Mouse (Mus musculus): ENCODE data around the gene Rcbtb2.
"Not testable (repeated sequence)": the region's sequence is repeated elsewhere in the genome, so short reads cannot be mapped to it uniquely, and the experiment has no call there.

GRCm38 (mm10) chr14:73102986-73103385, 19.9 kb upstream of the Rcbtb2 start:
- not testable (repeated sequence) for TF ChIP-seq CTCF (IDR thresholded peaks at IDR 0.05; ENCODE audit: extremely low read depth, insufficient read depth, insufficient read length, insufficient replicate concordance); POLR2A (IDR thresholded peaks at IDR 0.05; ENCODE audit: low read depth, low read length)
